Mouse (Mus musculus): ENCODE measurements at regions not wholly inside any gene's neighbourhood (a gene's known extent, or its start where the extent isn't known, plus 50 kb on each side); places are given as distances from the start of the nearest gene placed in this dataset.

DNA sequence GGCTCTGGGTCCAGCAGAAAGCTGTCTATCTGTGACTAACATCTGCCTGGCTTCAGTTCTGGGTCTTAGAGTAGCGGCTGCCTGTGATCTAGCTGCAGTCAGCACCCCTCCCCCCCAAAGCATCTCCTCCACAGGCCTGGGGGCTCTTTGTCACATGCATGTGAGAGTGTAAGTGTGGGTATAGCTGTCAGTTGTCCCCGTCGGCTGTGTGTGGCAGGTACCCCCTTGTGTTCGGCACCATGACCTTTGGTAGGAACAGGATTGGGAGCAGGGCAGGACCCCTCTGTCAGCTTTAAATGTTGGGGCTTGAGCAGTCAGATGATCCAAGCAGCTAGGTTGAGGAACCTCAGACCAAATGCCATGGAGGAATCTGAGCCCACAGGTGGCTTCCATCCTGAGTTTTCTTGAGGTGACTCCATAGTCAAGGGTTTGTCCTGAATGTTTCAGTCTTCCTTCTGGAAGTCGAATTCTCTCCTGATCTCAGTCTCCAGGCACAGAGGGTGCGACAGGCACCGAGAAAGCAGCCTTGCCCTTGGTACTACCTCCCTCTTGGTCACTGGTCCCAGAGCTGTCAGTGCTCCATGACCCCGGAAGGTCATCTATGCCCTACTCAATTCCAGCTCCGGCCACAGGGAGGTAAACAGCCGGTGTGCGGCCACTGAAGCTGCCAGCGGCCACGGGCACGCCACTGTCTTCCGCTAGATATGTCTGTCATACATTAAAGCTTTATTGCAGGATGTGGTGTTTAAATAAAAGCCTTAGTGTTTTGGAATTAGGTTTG is 55.9 kb upstream of the Gata5 start:
- ATAC-seq: no peak
- 81% methylated on average over 15 of the region's 15 CpGs for WGBS
- Histone ChIP-seq H3K27me3 (replicated peaks; ENCODE audit: control insufficient read depth, insufficient read depth, low read length) (peaks cover 6% of the 10 kb centered on the region), H3K9me3 (ENCODE audit: control insufficient read depth, low read length) (no peaks in the 10 kb centered on the region), H3K9ac (ENCODE audit: low read depth, low read length) (no peak overlapping the region), H3K4me1 (ENCODE audit: control insufficient read depth, insufficient read depth, low read depth, low read length) (peaks cover 8% of the 10 kb centered on the region), H3K4me2 (ENCODE audit: low read length) (no peak overlapping the region), H3K27ac (ENCODE audit: low read depth, low read length) (no peak overlapping the region), H3K4me3 (ENCODE audit: low read length) (no peak overlapping the region), H3K36me3 (ENCODE audit: control insufficient read depth, insufficient read depth, low read length) (no peaks in the 10 kb centered on the region)

DNA sequence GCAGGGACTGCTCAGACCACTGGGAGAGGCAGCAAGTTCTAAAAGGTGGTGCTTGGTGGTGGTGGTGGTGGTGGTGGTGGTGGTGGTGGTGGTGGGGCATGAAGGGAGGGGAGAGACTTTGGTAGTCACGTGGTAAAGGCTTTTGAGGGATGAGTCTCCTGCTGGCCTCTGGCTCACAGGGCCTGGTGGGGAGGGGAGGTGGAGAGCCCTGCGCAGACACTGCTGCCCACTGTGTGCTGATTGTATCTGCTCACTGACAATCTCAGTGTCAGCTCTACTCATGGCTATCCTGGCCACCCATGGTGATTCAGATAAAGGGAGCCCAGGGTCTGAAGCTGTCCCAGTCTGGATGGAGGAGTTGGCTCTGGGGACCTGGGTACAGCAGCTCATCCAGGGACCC is 55.0 kb upstream of the Gata5 start:
- H3K4me1 ChIP-seq (ENCODE audit: control insufficient read depth, insufficient read depth, low read depth, low read length): peaks cover 12% of the 10 kb centered on the region
- peaks cover 15% of the 10 kb centered on the region for H3K27me3 ChIP-seq (replicated peaks; ENCODE audit: control insufficient read depth, insufficient read depth, low read length)
- no peak overlapping the region for H3K4me3 ChIP-seq (ENCODE audit: low read length)
- WGBS: 19% methylated on average over 2 of the region's 2 CpGs
- H3K4me2 ChIP-seq (ENCODE audit: low read length): no peak overlapping the region; the same call in 1 of the 2 replicates
- H3K9me3 ChIP-seq (ENCODE audit: control insufficient read depth, low read length): no peaks in the 10 kb centered on the region
- no peak for ATAC-seq
- H3K36me3 ChIP-seq (ENCODE audit: control insufficient read depth, insufficient read depth, low read length): no peaks in the 10 kb centered on the region
- H3K27ac ChIP-seq (ENCODE audit: low read depth, low read length): no peak overlapping the region
- no peak overlapping the region for H3K9ac ChIP-seq (ENCODE audit: low read depth, low read length)

DNA sequence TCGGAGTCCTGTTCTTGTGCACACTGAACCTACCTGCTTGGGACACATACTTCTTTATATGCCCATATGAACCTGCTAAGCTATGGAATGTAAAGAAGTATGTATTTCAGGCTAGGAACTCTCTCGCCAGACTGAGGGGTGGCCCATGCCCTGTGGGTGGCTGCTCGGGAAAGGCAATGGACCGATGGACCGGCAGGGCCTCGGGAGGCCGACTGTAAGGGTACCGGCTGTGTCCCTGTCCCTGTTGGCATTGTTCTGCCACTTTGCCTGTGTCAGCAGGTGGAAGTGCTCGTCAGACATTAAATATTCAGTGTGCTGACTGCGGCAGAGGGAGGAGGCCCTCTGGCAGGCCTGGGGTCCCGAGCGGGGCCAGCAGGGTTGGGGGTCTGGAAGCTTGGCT is 54.5 kb upstream of the Gata5 start:
- no peak for ATAC-seq
- no peaks in the 10 kb centered on the region for H3K9me3 ChIP-seq (ENCODE audit: control insufficient read depth, low read length)
- no peaks in the 10 kb centered on the region for H3K36me3 ChIP-seq (ENCODE audit: control insufficient read depth, insufficient read depth, low read length)
- peaks cover 15% of the 10 kb centered on the region for H3K27me3 ChIP-seq (replicated peaks; ENCODE audit: control insufficient read depth, insufficient read depth, low read length)
- no peak overlapping the region for H3K9ac ChIP-seq (ENCODE audit: low read depth, low read length)
- H3K4me2 ChIP-seq (ENCODE audit: low read length): no peak overlapping the region; the same call in 1 of the 2 replicates
- H3K4me3 ChIP-seq (ENCODE audit: low read length): no peak overlapping the region
- H3K4me1 ChIP-seq (ENCODE audit: control insufficient read depth, insufficient read depth, low read depth, low read length): peaks cover 12% of the 10 kb centered on the region
- H3K27ac ChIP-seq (ENCODE audit: low read depth, low read length): no peak overlapping the region
- 39% methylated on average over 12 of the region's 12 CpGs for WGBS

GRCm38 (mm10) chr2:180388122-180388521 is 53.6 kb upstream of the Gata5 start:
- H3K4me1 ChIP-seq (ENCODE audit: control insufficient read depth, insufficient read depth, low read depth, low read length): peaks cover 12% of the 10 kb centered on the region
- H3K27ac ChIP-seq (ENCODE audit: low read depth, low read length): no peak overlapping the region
- H3K36me3 ChIP-seq (ENCODE audit: control insufficient read depth, insufficient read depth, low read length): no peaks in the 10 kb centered on the region
- H3K9ac ChIP-seq (ENCODE audit: low read depth, low read length): no peak overlapping the region
- 70% methylated on average over 5 of the region's 5 CpGs for WGBS
- no peaks in the 10 kb centered on the region for H3K9me3 ChIP-seq (ENCODE audit: control insufficient read depth, low read length)
- no peak for ATAC-seq
- peaks cover 15% of the 10 kb centered on the region for H3K27me3 ChIP-seq (replicated peaks; ENCODE audit: control insufficient read depth, insufficient read depth, low read length)
- no peak overlapping the region for H3K4me2 ChIP-seq (ENCODE audit: low read length)
- H3K4me3 ChIP-seq (ENCODE audit: low read length): no peak overlapping the region

- 35% methylated on average over 2 of the region's 2 CpGs for WGBS
- no peak overlapping the region for H3K9ac ChIP-seq (ENCODE audit: low read depth, low read length)
- peaks cover 15% of the 10 kb centered on the region for H3K27me3 ChIP-seq (replicated peaks; ENCODE audit: control insufficient read depth, insufficient read depth, low read length)
- no peak overlapping the region for H3K4me3 ChIP-seq (ENCODE audit: low read length)
- H3K9me3 ChIP-seq (ENCODE audit: control insufficient read depth, low read length): no peaks in the 10 kb centered on the region
- H3K4me1 ChIP-seq (ENCODE audit: control insufficient read depth, insufficient read depth, low read depth, low read length): peaks cover 12% of the 10 kb centered on the region
- no peaks in the 10 kb centered on the region for H3K36me3 ChIP-seq (ENCODE audit: control insufficient read depth, insufficient read depth, low read length)
- ATAC-seq: no peak
- H3K4me2 ChIP-seq (ENCODE audit: low read length): no peak overlapping the region
- no peak overlapping the region for H3K27ac ChIP-seq (ENCODE audit: low read depth, low read length)
Observed at GRCm38 (mm10) chr2:180387305-180387704, 52.8 kb upstream of the Gata5 start.

GRCm38 (mm10) chr2:180385967-180386688 is 51.6 kb upstream of the Gata5 start:
- peaks cover 15% of the 10 kb centered on the region for H3K27me3 ChIP-seq (replicated peaks; ENCODE audit: control insufficient read depth, insufficient read depth, low read length)
- peaks cover 12% of the 10 kb centered on the region for H3K4me1 ChIP-seq (ENCODE audit: control insufficient read depth, insufficient read depth, low read depth, low read length)
- H3K9ac ChIP-seq (ENCODE audit: low read depth, low read length): peak overlapping the region; percentile 63
- peak; percentile 18; the same call in 1 of the 2 replicates for ATAC-seq
- no peaks in the 10 kb centered on the region for H3K36me3 ChIP-seq (ENCODE audit: control insufficient read depth, insufficient read depth, low read length)
- no peaks in the 10 kb centered on the region for H3K9me3 ChIP-seq (ENCODE audit: control insufficient read depth, low read length)
- WGBS: under 1% methylated on average over 35 of the region's 35 CpGs
- H3K4me2 ChIP-seq (ENCODE audit: low read length): peak overlapping the region; percentile 87
- no peak overlapping the region; the same call in 1 of the 2 replicates for H3K27ac ChIP-seq (ENCODE audit: low read depth, low read length)
- H3K4me3 ChIP-seq (ENCODE audit: low read length): peak overlapping the region; percentile 52

DNA sequence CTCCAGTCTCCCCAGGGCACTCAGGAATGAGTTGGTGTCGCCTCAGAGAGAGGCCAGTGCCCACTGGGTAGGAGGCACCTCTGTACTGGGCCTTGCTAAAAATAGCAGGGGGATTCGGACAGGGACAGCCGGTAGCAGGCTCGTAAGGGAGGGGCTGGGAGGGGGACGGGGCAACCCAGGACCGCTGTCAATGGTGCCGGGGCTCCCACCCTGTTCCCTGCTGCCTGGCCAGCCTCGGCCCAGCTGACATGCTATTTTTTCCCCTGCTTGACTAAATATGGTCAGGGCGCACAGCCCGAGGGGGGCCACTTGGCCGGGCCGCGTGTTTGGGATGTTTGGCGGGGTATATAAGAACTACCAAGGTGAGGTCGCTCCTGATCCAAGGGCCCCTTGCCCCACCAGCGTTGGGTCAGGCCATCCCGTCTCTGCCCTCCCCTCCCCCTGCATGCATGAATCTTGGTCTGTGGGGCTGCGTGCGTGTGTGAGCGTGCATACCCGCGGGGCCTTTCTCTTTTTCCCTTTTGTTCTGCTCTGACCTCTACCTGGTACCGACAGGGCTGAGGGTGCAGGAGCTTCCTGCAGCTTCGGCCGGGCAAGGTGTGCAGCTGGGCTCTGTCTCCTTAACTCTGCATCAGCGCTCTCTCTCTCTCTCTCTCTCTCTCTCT is 50.9 kb upstream of the Gata5 start:
- Histone ChIP-seq H3K4me3 (ENCODE audit: low read length) (peak overlapping the region; percentile 52), H3K9me3 (ENCODE audit: control insufficient read depth, low read length) (no peaks in the 10 kb centered on the region), H3K27ac (ENCODE audit: low read depth, low read length) (no peak overlapping the region), H3K4me2 (ENCODE audit: low read length) (peak overlapping the region; percentile 87), H3K36me3 (ENCODE audit: control insufficient read depth, insufficient read depth, low read length) (no peaks in the 10 kb centered on the region), H3K27me3 (replicated peaks; ENCODE audit: control insufficient read depth, insufficient read depth, low read length) (peaks cover 15% of the 10 kb centered on the region), H3K4me1 (ENCODE audit: control insufficient read depth, insufficient read depth, low read depth, low read length) (peaks cover 12% of the 10 kb centered on the region), H3K9ac (ENCODE audit: low read depth, low read length) (peak overlapping the region; percentile 63)
- WGBS: 6% methylated on average over 26 of the region's 26 CpGs
- peak; percentile 46; the same call in 1 of the 2 replicates for ATAC-seq

Data from hindbrain, embryonic 16.5 days (tissue).